Mouse (Mus musculus) hindbrain, embryonic 12.5 days (tissue): ENCODE data around the gene Upp2. TPM values are rescaled to one million over a fixed set of nuclear protein-coding genes. Genes with fewer than 3 reads are reported as not detected.

Experiments used
- ATAC-seq: fragments of 200-750 bp; cut with Nextera tagmentation; 2 replicates; pipeline ENCODE4 v1.8.0; 2017; ENCODE audit warnings: moderate TSS enrichment; ENCODE audit not compliant: low FRiP score
- H3K27ac ChIP-seq: fragments of 300-500 bp; sonication (generic); 2 replicates; pipeline ENCODE4 v1.5.1; 2016; ENCODE audit warnings: mild to moderate bottlenecking
- H3K27me3 ChIP-seq: fragments of 300-500 bp; sonication (generic); 2 replicates; pipeline ENCODE4 v1.6.1; 2016; ENCODE audit warnings: mild to moderate bottlenecking
- H3K36me3 ChIP-seq: fragments of 300-500 bp; sonication (generic); 2 replicates; pipeline ENCODE4 v1.6.1; 2016; ENCODE audit warnings: mild to moderate bottlenecking
- H3K4me1 ChIP-seq: fragments of 300-500 bp; sonication (generic); 2 replicates; pipeline ENCODE4 v1.6.1; 2016
- H3K4me2 ChIP-seq: fragments of 300-500 bp; sonication (generic); replicated peaks from 2 replicates; pipeline ENCODE4 v1.6.1; 2016; ENCODE audit warnings: mild to moderate bottlenecking
- H3K4me3 ChIP-seq: fragments of 300-500 bp; sonication (generic); 2 replicates; pipeline ENCODE4 v1.5.1; 2016; ENCODE audit warnings: mild to moderate bottlenecking
- H3K9ac ChIP-seq: fragments of 300-500 bp; sonication (generic); 2 replicates; pipeline ENCODE4 v1.6.1; 2016; ENCODE audit warnings: mild to moderate bottlenecking, moderate library complexity
- H3K9me3 ChIP-seq: fragments of 300-500 bp; sonication (generic); replicated peaks from 2 replicates; pipeline ENCODE4 v1.6.1; 2016; ENCODE audit warnings: mild to moderate bottlenecking
- WGBS: fragments of 180-500 bp; shearing (Covaris S2); methylation state at CpG from one replicate; pipeline ENCODE4 v1.1.7; 2016; 5-methylcytosine and 5-hydroxymethylcytosine counted together
- polyA plus RNA-seq: library from polyadenylated mRNA; unstranded; fragments of >200 nt; fragmentation: Nextera tagmentation; extraction: Ambion mirVana; gene quantifications from 2 replicates; pipeline ENCODE4 v1.2.1, GENCODE M21; 2016

Upp2 gene
- polyA plus RNA-seq, 1 experiment from 2014 or later, result 8.5 TPM

DNA sequence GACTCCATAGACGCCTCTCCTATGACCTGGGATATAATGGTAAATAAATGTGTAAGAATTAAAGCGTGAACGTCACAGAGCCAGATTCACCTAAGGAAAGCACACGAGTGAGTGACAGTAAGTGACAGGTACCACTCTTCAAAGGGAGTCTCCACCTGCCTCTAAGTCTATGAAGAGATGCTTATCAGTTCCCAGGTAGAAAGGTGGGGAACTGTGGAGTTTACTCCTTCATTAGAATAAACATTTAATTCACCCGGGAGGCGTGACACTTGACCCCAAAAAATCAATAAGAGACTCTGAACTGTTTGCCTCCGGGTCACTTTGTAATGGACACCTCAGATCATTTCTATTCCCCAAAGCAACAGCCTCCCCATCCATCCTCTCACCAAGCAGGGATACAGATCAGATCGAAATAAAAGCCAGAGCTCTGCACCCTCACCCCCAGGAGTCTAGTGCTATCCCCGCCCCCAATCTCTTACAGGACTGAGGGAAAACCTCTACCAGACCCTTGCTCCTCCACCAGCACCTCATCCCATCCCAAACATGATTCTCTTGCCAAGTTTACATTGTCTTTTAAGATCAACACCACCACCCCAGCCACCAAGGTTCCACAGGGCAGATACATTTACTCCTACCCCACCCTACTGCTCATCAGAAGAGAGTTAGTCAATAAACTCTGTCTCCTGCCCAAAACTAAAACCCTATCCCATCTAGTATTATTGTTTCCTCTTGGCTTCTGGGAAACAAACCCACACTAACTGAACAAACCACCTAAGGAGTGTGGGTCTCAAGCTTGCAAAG lies 9.9 kb upstream of the Upp2 start:
- Histone ChIP-seq H3K27ac (no peak overlapping the region), H3K27me3 (no peaks in the 10 kb centered on the region), H3K4me2 (no peak overlapping the region), H3K4me3 (no peak overlapping the region), H3K9ac (no peak overlapping the region), H3K9me3 (no peaks in the 10 kb centered on the region), H3K36me3 (no peaks in the 10 kb centered on the region), H3K4me1 (peaks cover 13% of the 10 kb centered on the region)
- WGBS, result 72% methylated on average over 9 of the region's 9 CpGs
- no peak for ATAC-seq

DNA sequence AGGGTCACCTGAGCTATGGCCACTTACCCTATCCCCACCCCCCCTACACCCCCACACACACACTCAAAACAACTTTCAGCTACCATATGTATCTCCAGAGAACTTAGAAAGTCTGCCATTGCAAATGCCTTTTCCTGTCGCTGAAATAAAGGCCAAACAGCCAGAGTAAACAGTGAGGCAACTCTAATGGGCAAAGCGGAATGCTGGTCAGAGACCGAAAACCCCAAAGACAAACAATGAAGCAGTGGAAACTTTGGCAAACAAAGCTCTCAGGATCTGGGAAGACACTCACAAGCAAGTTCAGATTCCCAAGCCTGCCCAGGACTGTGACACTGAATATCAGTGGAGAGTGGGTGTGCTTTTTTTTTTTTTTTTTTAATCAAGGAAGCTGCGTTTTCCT lies 5.0 kb upstream of the Upp2 start:
- Histone ChIP-seq H3K36me3 (no peaks in the 10 kb centered on the region), H3K4me1 (peaks cover 24% of the 10 kb centered on the region), H3K27me3 (no peaks in the 10 kb centered on the region), H3K9me3 (no peaks in the 10 kb centered on the region), H3K4me2 (no peak overlapping the region), H3K27ac (no peak overlapping the region), H3K4me3 (no peak overlapping the region), H3K9ac (no peak overlapping the region)
- 69% methylated on average over 4 of the region's 4 CpGs for WGBS
- no peak for ATAC-seq

- no peak for ATAC-seq
- H3K4me3 ChIP-seq, result peak overlapping the region; percentile 88
- peak overlapping the region; percentile 50; the same call in 1 of the 2 replicates for H3K9ac ChIP-seq
- no peak overlapping the region for H3K27ac ChIP-seq
- 58% methylated on average over 6 of the region's 6 CpGs for WGBS
- H3K36me3 ChIP-seq, result no peaks in the 10 kb centered on the region
- peak overlapping the region; percentile 67 for H3K4me2 ChIP-seq
- peaks cover 35% of the 10 kb centered on the region for H3K4me1 ChIP-seq
- no peaks in the 10 kb centered on the region for H3K9me3 ChIP-seq
- no peaks in the 10 kb centered on the region for H3K27me3 ChIP-seq
These were observed 1.8 kb upstream of the Upp2 start for GRCm38 (mm10) chr2:58565267-58565666.

DNA sequence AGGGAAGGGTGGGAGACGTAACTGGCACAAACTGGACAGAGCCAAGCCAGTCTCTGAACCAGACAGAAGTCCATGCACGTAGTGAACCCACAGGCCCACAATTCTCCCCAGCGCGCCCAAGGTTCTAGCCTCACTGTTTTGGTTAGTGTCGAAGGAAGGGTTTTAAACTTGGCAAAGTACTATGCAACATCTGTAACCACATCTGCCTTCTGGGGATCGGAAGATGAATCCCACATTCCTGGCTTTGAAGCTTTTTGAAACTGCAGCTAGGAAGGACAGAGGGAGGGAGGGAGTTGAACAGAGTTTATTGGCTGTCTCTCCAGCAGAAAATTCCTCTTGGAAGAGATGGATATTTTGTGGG lies 1.1 kb upstream of the Upp2 start:
- Histone ChIP-seq H3K27ac (peak overlapping the region; percentile 99), H3K4me1 (peaks cover 35% of the 10 kb centered on the region), H3K9me3 (no peaks in the 10 kb centered on the region), H3K4me3 (peak overlapping the region; percentile 88), H3K9ac (peak overlapping the region; percentile 95), H3K27me3 (no peaks in the 10 kb centered on the region), H3K4me2 (peak overlapping the region; percentile 67), H3K36me3 (no peaks in the 10 kb centered on the region)
- ATAC-seq, result no peak
- 7% methylated on average over 6 of the region's 6 CpGs for WGBS

DNA sequence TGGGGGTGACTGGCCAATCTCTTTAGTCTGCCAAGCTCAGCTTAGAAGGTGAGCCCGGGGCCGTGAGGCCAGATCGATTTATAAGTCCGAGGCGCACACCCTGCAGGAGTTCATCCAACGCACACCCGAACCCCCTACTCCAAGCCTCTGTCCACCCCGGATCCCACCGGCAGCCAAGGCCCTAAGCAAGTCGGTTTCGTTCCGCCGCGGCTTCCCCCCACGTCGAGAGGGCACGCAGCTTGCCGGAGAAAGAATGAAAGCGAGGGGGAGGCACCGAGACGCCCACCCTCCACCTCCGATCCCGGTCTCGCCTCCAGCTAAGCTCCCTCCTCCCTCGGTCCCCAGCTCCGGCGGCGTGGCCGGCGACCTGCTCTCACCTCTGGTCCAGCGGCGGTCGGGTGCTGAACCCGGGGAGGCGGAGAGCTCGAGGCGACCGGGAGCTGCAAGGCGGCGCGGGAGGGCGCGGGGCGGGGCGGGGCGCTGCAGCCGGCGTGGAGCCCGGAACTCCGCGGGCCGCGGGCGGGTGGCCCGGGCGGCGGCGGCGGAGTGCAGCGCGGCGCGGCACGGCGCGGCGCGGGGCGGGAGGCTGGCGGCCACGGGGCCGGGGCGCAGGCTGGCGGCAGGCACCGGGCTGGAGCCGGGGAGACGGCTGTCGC lies 560 bp upstream of the Upp2 start:
- no peaks in the 10 kb centered on the region for H3K27me3 ChIP-seq
- peak overlapping the region; percentile 88 for H3K4me3 ChIP-seq
- H3K4me1 ChIP-seq, result peaks cover 35% of the 10 kb centered on the region
- under 1% methylated on average over 44 of the region's 78 CpGs for WGBS
- ATAC-seq, result peak; percentile 70
- H3K9ac ChIP-seq, result peak overlapping the region; percentile 95
- no peaks in the 10 kb centered on the region for H3K36me3 ChIP-seq
- H3K27ac ChIP-seq, result peak overlapping the region; percentile 99
- no peaks in the 10 kb centered on the region for H3K9me3 ChIP-seq
- peak overlapping the region; percentile 67 for H3K4me2 ChIP-seq

DNA sequence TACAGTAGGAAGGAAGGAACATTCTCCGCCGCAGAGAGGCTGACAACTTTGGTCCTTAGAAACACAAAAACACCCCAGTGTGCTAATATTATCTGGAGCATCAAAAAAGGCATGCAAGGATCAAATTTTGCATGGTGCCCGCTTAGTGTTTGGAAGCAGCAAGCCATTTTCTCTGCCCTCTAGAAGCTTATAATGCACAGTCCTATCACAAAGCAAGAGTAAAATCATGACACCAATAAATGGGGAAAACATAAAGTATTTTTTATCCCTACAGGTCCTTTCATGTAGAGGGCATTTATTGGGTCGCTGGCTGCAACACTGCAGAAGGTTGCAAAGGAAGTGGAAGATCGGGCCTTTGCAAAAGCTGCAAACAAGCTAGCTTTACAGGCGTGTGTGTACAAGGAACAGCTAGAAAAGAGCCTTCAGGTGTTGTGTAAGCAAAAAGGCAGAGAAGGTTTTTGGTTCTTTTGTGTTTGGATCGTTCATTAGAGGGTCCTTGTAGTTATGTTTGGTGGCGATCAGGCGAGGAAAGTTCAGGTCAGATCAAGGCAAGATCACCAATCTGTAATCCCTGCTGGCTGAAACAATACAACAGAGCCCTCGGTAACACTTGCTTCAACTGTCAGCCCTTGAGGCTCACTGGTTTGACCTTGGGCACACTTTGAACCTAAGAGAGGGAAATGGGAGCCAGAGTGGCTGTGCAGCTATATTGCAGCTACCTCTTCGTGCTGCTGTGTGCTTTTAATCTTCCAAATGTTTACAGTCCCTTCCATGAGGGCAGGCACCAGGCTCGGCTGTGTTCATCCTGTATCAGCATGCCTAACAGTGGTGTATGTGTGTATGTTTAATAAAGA lies 995 bp downstream of the Upp2 start:
- H3K9ac ChIP-seq, result peak overlapping the region; percentile 95
- no peaks in the 10 kb centered on the region for H3K9me3 ChIP-seq
- H3K4me3 ChIP-seq, result peak overlapping the region; percentile 88
- 11% methylated on average over 12 of the region's 12 CpGs for WGBS
- peak overlapping the region; percentile 67 for H3K4me2 ChIP-seq
- peak overlapping the region; percentile 99 for H3K27ac ChIP-seq
- no peaks in the 10 kb centered on the region for H3K27me3 ChIP-seq
- peaks cover 31% of the 10 kb centered on the region for H3K4me1 ChIP-seq
- no peak for ATAC-seq
- H3K36me3 ChIP-seq, result no peaks in the 10 kb centered on the region

GRCm38 (mm10) chr2:58568841-58569645 lies 1.9 kb downstream of the Upp2 start:
- H3K36me3 ChIP-seq, result no peaks in the 10 kb centered on the region
- no peak for ATAC-seq
- peak overlapping the region; percentile 95; the same call in 1 of the 2 replicates for H3K9ac ChIP-seq
- H3K27ac ChIP-seq, result peak overlapping the region; percentile 99
- WGBS, result 65% methylated on average over 4 of the region's 4 CpGs
- peaks cover 31% of the 10 kb centered on the region for H3K4me1 ChIP-seq
- H3K27me3 ChIP-seq, result no peaks in the 10 kb centered on the region
- H3K4me2 ChIP-seq, result peak overlapping the region; percentile 67
- H3K4me3 ChIP-seq, result no peak overlapping the region
- H3K9me3 ChIP-seq, result no peaks in the 10 kb centered on the region

GRCm38 (mm10) chr2:58574167-58574566 lies 7.1 kb downstream of the Upp2 start:
- WGBS, result 89% methylated on average over 2 of the region's 2 CpGs
- Histone ChIP-seq H3K4me2 (no peak overlapping the region), H3K4me3 (no peak overlapping the region), H3K27ac (no peak overlapping the region), H3K27me3 (no peaks in the 10 kb centered on the region), H3K4me1 (no peaks in the 10 kb centered on the region; the same call in 1 of the 2 replicates), H3K9ac (no peak overlapping the region), H3K9me3 (no peaks in the 10 kb centered on the region), H3K36me3 (no peaks in the 10 kb centered on the region)
- no peak for ATAC-seq

DNA sequence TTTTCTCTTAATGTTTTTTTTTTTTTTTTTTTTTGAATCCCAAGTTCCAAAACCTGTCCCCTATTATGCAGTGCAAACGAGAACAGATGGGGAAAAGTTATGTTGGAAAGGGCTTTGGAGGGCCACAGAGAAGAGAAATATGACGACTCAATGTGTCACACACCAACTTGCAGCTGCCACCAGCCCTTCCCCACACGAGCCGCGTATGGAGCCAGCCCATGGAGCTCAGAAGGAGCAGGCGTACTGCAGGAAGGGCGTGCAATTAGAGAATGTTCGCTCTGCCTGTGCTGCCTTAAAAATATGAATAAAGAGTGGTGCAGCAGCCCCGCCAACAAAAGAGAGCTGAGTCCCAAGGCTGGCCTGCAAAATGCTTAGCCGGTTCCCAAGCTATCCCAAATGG lies 19.2 kb downstream of the Upp2 start:
- H3K27ac ChIP-seq, result no peak overlapping the region
- no peaks in the 10 kb centered on the region for H3K4me1 ChIP-seq
- H3K4me3 ChIP-seq, result no peak overlapping the region
- 73% methylated on average over 10 of the region's 10 CpGs for WGBS
- H3K27me3 ChIP-seq, result no peaks in the 10 kb centered on the region
- ATAC-seq, result no peak
- no peak overlapping the region for H3K4me2 ChIP-seq
- H3K9ac ChIP-seq, result no peak overlapping the region
- no peaks in the 10 kb centered on the region for H3K36me3 ChIP-seq
- H3K9me3 ChIP-seq, result no peaks in the 10 kb centered on the region

DNA sequence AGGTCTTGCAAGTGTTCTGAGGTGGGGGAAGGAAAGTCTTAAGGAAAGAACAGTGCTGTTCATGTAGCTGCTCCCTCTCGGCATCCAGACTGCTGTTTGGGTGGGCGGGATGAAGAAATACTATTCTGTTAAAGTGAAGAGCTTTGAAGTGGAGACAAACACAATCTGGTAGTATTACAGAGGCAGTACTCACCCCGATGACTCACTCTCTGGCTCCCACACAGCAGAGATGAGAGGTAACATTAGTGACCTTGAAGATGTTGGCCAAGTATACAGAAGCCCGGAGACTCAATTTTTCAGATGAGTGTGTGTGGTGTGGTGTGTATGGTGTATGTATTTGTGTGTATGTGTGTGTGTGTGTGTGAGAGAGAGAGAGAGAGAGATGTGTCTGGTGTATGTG lies 22.5 kb downstream of the Upp2 start:
- H3K9me3 ChIP-seq, result no peaks in the 10 kb centered on the region
- H3K4me1 ChIP-seq, result no peaks in the 10 kb centered on the region
- 90% methylated on average over 4 of the region's 4 CpGs for WGBS
- ATAC-seq, result no peak
- H3K27ac ChIP-seq, result no peak overlapping the region
- H3K4me3 ChIP-seq, result no peak overlapping the region
- no peaks in the 10 kb centered on the region for H3K36me3 ChIP-seq
- H3K9ac ChIP-seq, result no peak overlapping the region
- H3K27me3 ChIP-seq, result no peaks in the 10 kb centered on the region
- no peak overlapping the region for H3K4me2 ChIP-seq

- no peak overlapping the region for H3K9ac ChIP-seq
- no peak overlapping the region for H3K4me2 ChIP-seq
- H3K9me3 ChIP-seq, result no peaks in the 10 kb centered on the region
- H3K27me3 ChIP-seq, result no peaks in the 10 kb centered on the region
- WGBS, result 97% methylated on average over 1 of the region's 1 CpGs
- no peaks in the 10 kb centered on the region for H3K4me1 ChIP-seq
- no peak for ATAC-seq
- no peak overlapping the region for H3K27ac ChIP-seq
- H3K4me3 ChIP-seq, result no peak overlapping the region
- no peaks in the 10 kb centered on the region for H3K36me3 ChIP-seq
These were observed 23.0 kb downstream of the Upp2 start for GRCm38 (mm10) chr2:58590055-58590454.
